9 mouse cellular contexts compared by ENCODE assay signal in genomic region chr9:45632520-45632919, GRCm38 (mm10).
A peak's percentile ranks its signal among the peaks of the same experiment; 100 is the strongest.
DNase-seq lines count a peak whose midpoint lies in the region; ATAC-seq and TF ChIP-seq lines count a peak whose summit lies in the region.
"Had no signal": no experiment of that assay in that cellular context is flagged by ENCODE, and none has a peak within 500 bp of the region (broad histone marks: within the 10 kb centered on the region; RNA-seq: fewer than 3 reads in every experiment).

No protein-coding gene starts in this region.

- no peak overlapping the region for H3K4me2 ChIP-seq in intestine, embryonic 15.5 days (replicated peaks)
- no peak overlapping the region for H3K4me2 ChIP-seq in intestine, postnatal 0 days (replicated peaks; ENCODE audit: low read depth)
- no peak overlapping the region for H3K4me2 ChIP-seq in embryonic facial prominence, embryonic 14.5 days (ENCODE audit: low read depth, low read length)
- H3K4me2 ChIP-seq in limb, embryonic 12.5 days, result 0 out of 2 replicates have a peak overlapping the region, but pooled peaks have one; percentile 13
- H3K4me2 ChIP-seq in stomach, embryonic 15.5 days, result no peak overlapping the region

- H3K4me1 ChIP-seq in intestine, embryonic 15.5 days (replicated peaks), result peaks cover 4% of the 10 kb centered on the region; the same call in 1 of the 2 replicates
- no peaks in the 10 kb centered on the region for H3K4me1 ChIP-seq in intestine, postnatal 0 days (replicated peaks; ENCODE audit: control insufficient read depth, insufficient read depth, low read length)
- peaks cover 11% of the 10 kb centered on the region for H3K4me1 ChIP-seq in embryonic facial prominence, embryonic 14.5 days (ENCODE audit: control insufficient read depth, insufficient read depth, low read length)
- H3K4me1 ChIP-seq in limb, embryonic 12.5 days (replicated peaks), result peaks cover 27% of the 10 kb centered on the region
- H3K4me1 ChIP-seq in stomach, embryonic 15.5 days, result peaks cover 4% of the 10 kb centered on the region

- H3K9me3 ChIP-seq in intestine, embryonic 15.5 days, result no peaks in the 10 kb centered on the region
- no peaks in the 10 kb centered on the region for H3K9me3 ChIP-seq in intestine, postnatal 0 days (ENCODE audit: control insufficient read depth)
- H3K9me3 ChIP-seq in embryonic facial prominence, embryonic 14.5 days (ENCODE audit: control insufficient read depth, low read length), result no peaks in the 10 kb centered on the region
- H3K9me3 ChIP-seq in limb, embryonic 12.5 days, result no peaks in the 10 kb centered on the region
- H3K9me3 ChIP-seq in stomach, embryonic 15.5 days, result no peaks in the 10 kb centered on the region
- H3K9me3 ChIP-seq: G1E had no signal

- 33% methylated on average over 10 of the region's 10 CpGs for WGBS in intestine, embryonic 15.5 days
- 44% methylated on average over 10 of the region's 10 CpGs for WGBS in intestine, postnatal 0 days
- WGBS in embryonic facial prominence, embryonic 14.5 days, result 33% methylated on average over 10 of the region's 10 CpGs
- WGBS in limb, embryonic 12.5 days, result 37% methylated on average over 10 of the region's 10 CpGs
- WGBS in stomach, embryonic 15.5 days, result 30% methylated on average over 10 of the region's 10 CpGs

- DNase-seq in adrenal gland, adult 8-10 months, result peak; percentile 2
- DNase-seq in embryonic facial prominence, embryonic 14.5 days (ENCODE audit: low spot score), result peak; percentile 92
- DNase-seq in embryo, embryonic 9.5 days (ENCODE audit: extremely low spot score), result no peak
- no peak for DNase-seq in embryo, embryonic 10.5 days (ENCODE audit: low spot score)

- no peaks in the 10 kb centered on the region for H3K27me3 ChIP-seq in intestine, embryonic 15.5 days (replicated peaks)
- no peaks in the 10 kb centered on the region for H3K27me3 ChIP-seq in intestine, postnatal 0 days (replicated peaks; ENCODE audit: control insufficient read depth, insufficient read depth, low read length)
- H3K27me3 ChIP-seq in embryonic facial prominence, embryonic 14.5 days (replicated peaks; ENCODE audit: control insufficient read depth, insufficient read depth, low read length), result no peaks in the 10 kb centered on the region
- no peaks in the 10 kb centered on the region for H3K27me3 ChIP-seq in limb, embryonic 12.5 days
- H3K27me3 ChIP-seq in stomach, embryonic 15.5 days (replicated peaks), result no peaks in the 10 kb centered on the region

- H3K4me3 ChIP-seq in intestine, embryonic 15.5 days (replicated peaks), result no peak overlapping the region
- no peak overlapping the region for H3K4me3 ChIP-seq in intestine, postnatal 0 days (ENCODE audit: low read depth, low read length)
- no peak overlapping the region for H3K4me3 ChIP-seq in embryonic facial prominence, embryonic 14.5 days (ENCODE audit: low read depth, low read length)
- no peak overlapping the region for H3K4me3 ChIP-seq in limb, embryonic 12.5 days (replicated peaks)
- no peak overlapping the region for H3K4me3 ChIP-seq in stomach, embryonic 15.5 days (replicated peaks)

- ATAC-seq in intestine, embryonic 15.5 days, result no peak
- no peak for ATAC-seq in intestine, postnatal 0 days
- peak; percentile 86 for ATAC-seq in embryonic facial prominence, embryonic 14.5 days (ENCODE audit: low read depth)
- ATAC-seq in limb, embryonic 12.5 days (ENCODE audit: insufficient number of reproducible peaks, insufficient read depth, low FRiP score, low TSS enrichment, low read depth), result peak; percentile 76
- no peak; the same call in 1 of the 2 replicates for ATAC-seq in stomach, embryonic 15.5 days (ENCODE audit: insufficient read depth, low FRiP score, low read depth)

- TF ChIP-seq CTCF in intestine, postnatal 0 days (IDR thresholded peaks at IDR 0.05; ENCODE audit: low read depth), result no peak

- no peaks in the 10 kb centered on the region for H3K36me3 ChIP-seq in intestine, embryonic 15.5 days
- no peaks in the 10 kb centered on the region for H3K36me3 ChIP-seq in intestine, postnatal 0 days (ENCODE audit: control insufficient read depth, insufficient read depth)
- H3K36me3 ChIP-seq in embryonic facial prominence, embryonic 14.5 days (ENCODE audit: control insufficient read depth, insufficient read depth, low read length), result no peaks in the 10 kb centered on the region
- no peaks in the 10 kb centered on the region for H3K36me3 ChIP-seq in limb, embryonic 12.5 days
- no peaks in the 10 kb centered on the region for H3K36me3 ChIP-seq in stomach, embryonic 15.5 days
- H3K36me3 ChIP-seq: G1E had no signal

- H3K9ac ChIP-seq in intestine, embryonic 15.5 days, result no peak overlapping the region
- no peak overlapping the region for H3K9ac ChIP-seq in intestine, postnatal 0 days (ENCODE audit: low read depth, low read length)
- H3K9ac ChIP-seq in embryonic facial prominence, embryonic 14.5 days (ENCODE audit: low read depth, low read length), result peak overlapping the region; percentile 30; the same call in 1 of the 2 replicates
- no peak overlapping the region for H3K9ac ChIP-seq in limb, embryonic 12.5 days (replicated peaks)
- no peak overlapping the region for H3K9ac ChIP-seq in stomach, embryonic 15.5 days

- 0 out of 2 replicates have a peak overlapping the region, but pooled peaks have one; percentile 23 for H3K27ac ChIP-seq in intestine, embryonic 15.5 days
- no peak overlapping the region for H3K27ac ChIP-seq in intestine, postnatal 0 days (ENCODE audit: low read depth, low read length)
- peak overlapping the region; percentile 55 for H3K27ac ChIP-seq in embryonic facial prominence, embryonic 14.5 days (replicated peaks; ENCODE audit: low read depth, low read length)
- peak overlapping the region; percentile 82 for H3K27ac ChIP-seq in limb, embryonic 12.5 days
- peak overlapping the region; percentile 37; the same call in 1 of the 2 replicates for H3K27ac ChIP-seq in stomach, embryonic 15.5 days

Comparison
In these comparisons a context has a peak if more than half of its experiments do, and no peak if none do; other contexts are left out.
1. ATAC-seq: peak in embryonic facial prominence, embryonic 14.5 days (single experiment) and limb, embryonic 12.5 days (single experiment); none in intestine, embryonic 15.5 days (single experiment), intestine, postnatal 0 days (single experiment) and stomach, embryonic 15.5 days (single experiment).
2. DNase-seq: peak in adrenal gland, adult 8-10 months (single experiment) and embryonic facial prominence, embryonic 14.5 days (single experiment); none in embryo, embryonic 9.5 days (single experiment) and embryo, embryonic 10.5 days (single experiment).